Mouse (Mus musculus) heart, postnatal 4 days (tissue): ENCODE data around the gene Ppp1r10. TPM values are rescaled to one million over a fixed set of nuclear protein-coding genes. Genes with fewer than 3 reads are reported as not detected.

Source experiments
- microRNA-seq, 2 experiments: library from miRNA; unstranded; fragments of <30 nt; microRNA quantifications; one replicate each; pipeline ENCODE4 v1.2.0; 2021 to 2022
- total RNA-seq, 2 experiments: library from RNA; stranded (reverse); gene quantifications; 2 replicates each; pipeline ENCODE4 v1.2.3; 2021

Gene Ppp1r10
- total RNA-seq, 2 experiments from 2014 or later, result 49.2 to 58.5 TPM

Small RNA genes lying within 50 kb of the gene (microRNA-seq; reads per million reads assigned to microRNA genes)
- gene Gm28033 (0.82 to 1.4 reads per million in 2 experiments), gene Mir1894 (0 to 0.41 reads per million in 2 experiments), gene Mir877 (103 to 112 reads per million in 2 experiments)

Other genes starting within 250 kb of the Ppp1r10 start
- gene Vars2, start 248.8 kb upstream of the Ppp1r10 start, total RNA-seq, result 10 to 100 TPM; 29.0 to 29.2 TPM
- 10 to 100 TPM; 19.4 to 20.9 TPM for gene Gtf2h4, start 242.7 kb upstream of the Ppp1r10 start, total RNA-seq
- 100 to 1,000 TPM; 107 to 113 TPM for gene Ddr1, start 211.8 kb upstream of the Ppp1r10 start, total RNA-seq
- 10 to 100 TPM; 39.7 to 42.5 TPM for gene Ier3, start 94.8 kb upstream of the Ppp1r10 start, total RNA-seq
- 100 to 1,000 TPM in 1 of 2 experiments, 10 to 100 TPM in 1; 97.8 to 105 TPM for gene Flot1, start 93.2 kb upstream of the Ppp1r10 start, total RNA-seq
- 100 to 1,000 TPM; 908 to 913 TPM for gene Tubb5, start 78.1 kb upstream of the Ppp1r10 start, total RNA-seq
- 10 to 100 TPM; 37.9 to 40.6 TPM for gene Mdc1, start 74.9 kb upstream of the Ppp1r10 start, total RNA-seq
- gene Nrm, start 55.1 kb upstream of the Ppp1r10 start, total RNA-seq, result 10 to 100 TPM; 26.3 to 32.2 TPM
- gene Ppp1r18, start 50.8 kb upstream of the Ppp1r10 start, total RNA-seq, result 10 to 100 TPM; 32.6 to 32.7 TPM
- 10 to 100 TPM; 24.2 to 25.1 TPM for gene Dhx16, start 36.6 kb upstream of the Ppp1r10 start, total RNA-seq
- 10 to 100 TPM; 45.0 to 47.0 TPM for gene 2310061I04Rik, start 19.0 kb upstream of the Ppp1r10 start, total RNA-seq
- 10 to 100 TPM; 18.7 to 23.0 TPM for gene Atat1, start 6.4 kb upstream of the Ppp1r10 start, total RNA-seq
- 10 to 100 TPM; 56.1 to 58.3 TPM for gene Mrps18b, start within 50 bp of the Ppp1r10 start, total RNA-seq
- 10 to 100 TPM; 71.0 to 73.9 TPM for gene Abcf1, start 53.3 kb downstream of the Ppp1r10 start, total RNA-seq
- 10 to 100 TPM; 38.4 to 38.6 TPM for gene Gnl1, start 63.4 kb downstream of the Ppp1r10 start, total RNA-seq
- gene Prr3, start 63.8 kb downstream of the Ppp1r10 start, total RNA-seq, result 10 to 100 TPM; 12.9 TPM
- 1 to 10 TPM; 1.1 to 1.6 TPM for gene H2-T24, start 104.1 kb downstream of the Ppp1r10 start, total RNA-seq
- gene H2-T23, start 116.4 kb downstream of the Ppp1r10 start, total RNA-seq, result 1 to 10 TPM; 7.7 to 9.5 TPM
- 1 to 10 TPM; 7.9 to 9.3 TPM for gene H2-T22, start 126.3 kb downstream of the Ppp1r10 start, total RNA-seq
- not detected for gene Gm6034, start 126.5 kb downstream of the Ppp1r10 start, total RNA-seq
- gene Gm11127, start 141.9 kb downstream of the Ppp1r10 start, total RNA-seq, result 1 to 10 TPM in 1 of 2 experiments, under 1 TPM in 1; 0.98 to 1.1 TPM
- not detected for gene Gm19684, start 205.2 kb downstream of the Ppp1r10 start, total RNA-seq
- not detected for gene Gm7030, start 213.0 kb downstream of the Ppp1r10 start, total RNA-seq